Mouse (Mus musculus) liver, adult 2 months (tissue): ENCODE data around the gene Doc2g.

Experiments used
- CTCF ChIP-seq: fragments of 200-500 bp; IDR thresholded peaks from 2 replicates; pipeline ENCODE4 v1.5.1; 2011; ENCODE audit warnings: low read depth, low read length, control low read depth
- POLR2A ChIP-seq: fragments of 200-500 bp; IDR thresholded peaks from 2 replicates; pipeline ENCODE4 v1.6.1; 2011; ENCODE audit warnings: low read length, control low read depth; ENCODE audit not compliant: insufficient read depth; ENCODE audit errors: extremely low read depth

- no peak for TF ChIP-seq POLR2A
- 0 out of 2 replicates have a peak, but pooled peaks have one; percentile 14 for TF ChIP-seq CTCF
These were observed 39.1 kb upstream of the Doc2g start for GRCm38 (mm10) chr19:3964030-3964429.
